Mouse (Mus musculus): Measurements from ENCODE around the gene Msn. TPM values are rescaled to one million over a fixed set of nuclear protein-coding genes. Genes with fewer than 3 reads are reported as not detected.

The Msn gene
- 100 to 1,000 TPM; 219 to 224 TPM for total RNA-seq (2021)

GRCm38 (mm10) chrX:96095509-96096499 lies at the start of gene Msn:
Msn (plus strand) TSS chrX:96096042.
- intact Hi-C loops (cut with DNase I), result loop anchor here (2.0 kb wide), 2 partner anchors 33 to 69 kb away; no protein-coding TSS in a partner anchor
- peak; percentile 78 to 80 for DNase-seq

- DNase-seq, result peak; percentile 65 to 76
- intact Hi-C loops (cut with DNase I), result no loop called here
These were observed 43.0 kb upstream of the Msn start for GRCm38 (mm10) chrX:96052798-96053197.

- DNase-seq, result no peak
- intact Hi-C loops (cut with DNase I), result no loop called here
These were observed 18.1 kb upstream of the Msn start for GRCm38 (mm10) chrX:96077747-96078146.

- intact Hi-C loops (cut with DNase I), result no loop called here
- DNase-seq, result no peak
These were observed 9.6 kb upstream of the Msn start for GRCm38 (mm10) chrX:96086259-96086658.

GRCm38 (mm10) chrX:96096513-96097210 lies 820 bp downstream of the Msn start:
- DNase-seq, result peak; percentile 40 to 53
- intact Hi-C loops (cut with DNase I), result loop anchor here (2.0 kb wide), 2 partner anchors 32 to 70 kb away; no protein-coding TSS in a partner anchor

- intact Hi-C loops (cut with DNase I), result loop anchor here (2.0 kb wide), 2 partner anchors 31 to 71 kb away; no protein-coding TSS in a partner anchor
- DNase-seq, result no peak
These were observed 1.7 kb downstream of the Msn start for GRCm38 (mm10) chrX:96097491-96097970.

GRCm38 (mm10) chrX:96099003-96099402 lies 3.2 kb downstream of the Msn start:
- intact Hi-C loops (cut with DNase I), result no loop called here
- DNase-seq, result no peak

- intact Hi-C loops (cut with DNase I), result loop anchor here (2.0 kb wide), 1 partner anchor 19 kb away; no protein-coding TSS in a partner anchor
- DNase-seq, result peak; percentile 66 to 70
These were observed 11.8 kb downstream of the Msn start for GRCm38 (mm10) chrX:96107427-96108291.

- intact Hi-C loops (cut with DNase I), result no loop called here
- no peak for DNase-seq
These were observed 17.3 kb downstream of the Msn start for GRCm38 (mm10) chrX:96113106-96113634.

- intact Hi-C loops (cut with DNase I), result no loop called here
- DNase-seq, result no peak
These were observed 19.7 kb downstream of the Msn start for GRCm38 (mm10) chrX:96115501-96115900.

GRCm38 (mm10) chrX:96117366-96117765 lies 21.5 kb downstream of the Msn start:
- DNase-seq, result no peak
- intact Hi-C loops (cut with DNase I), result no loop called here

GRCm38 (mm10) chrX:96119997-96120396 lies 24.2 kb downstream of the Msn start:
- intact Hi-C loops (cut with DNase I), result no loop called here
- no peak for DNase-seq

GRCm38 (mm10) chrX:96121912-96122311 lies 26.1 kb downstream of the Msn start:
- intact Hi-C loops (cut with DNase I), result no loop called here
- no peak for DNase-seq

GRCm38 (mm10) chrX:96126803-96127202 lies 31.0 kb downstream of the Msn start:
- intact Hi-C loops (cut with DNase I), result loop anchor here (2.0 kb wide), 1 partner anchor 18 kb away; no protein-coding TSS in a partner anchor
- DNase-seq, result no peak

GRCm38 (mm10) chrX:96130139-96130538 lies 34.3 kb downstream of the Msn start:
- DNase-seq, result peak; percentile 54 to 62
- intact Hi-C loops (cut with DNase I), result no loop called here

GRCm38 (mm10) chrX:96130663-96131062 lies 34.8 kb downstream of the Msn start:
- peak in 1 of 2 experiments; percentile 28 for DNase-seq
- intact Hi-C loops (cut with DNase I), result no loop called here

GRCm38 (mm10) chrX:96133260-96133659 lies 37.4 kb downstream of the Msn start:
- peak; percentile 63 to 76 for DNase-seq
- intact Hi-C loops (cut with DNase I), result loop anchor here (1.0 kb wide), 1 partner anchor 114 kb away; no protein-coding TSS in a partner anchor

- intact Hi-C loops (cut with DNase I), result no loop called here
These were observed 38.4 kb downstream of the Msn start for GRCm38 (mm10) chrX:96134243-96134661.

GRCm38 (mm10) chrX:96134840-96135580 lies 39.2 kb downstream of the Msn start:
- intact Hi-C loops (cut with DNase I), result no loop called here
- DNase-seq, result no peak

More at GRCm38 (mm10) chrX:96134243-96134661, 38.4 kb downstream of the Msn start:
- no peak for DNase-seq
